Mouse (Mus musculus): ENCODE results near the gene Adsl. TPM values are rescaled to one million over a fixed set of nuclear protein-coding genes. Genes with fewer than 3 reads are reported as not detected.

Gene Adsl
- polyA plus RNA-seq (2017; shearing (Covaris generic)): 182 TPM

GRCm38 (mm10) chr15:80948145-80949135 is at the start of gene Adsl:
Gene Adsl, plus strand, starts transcription at chr15:80948490.

DNA sequence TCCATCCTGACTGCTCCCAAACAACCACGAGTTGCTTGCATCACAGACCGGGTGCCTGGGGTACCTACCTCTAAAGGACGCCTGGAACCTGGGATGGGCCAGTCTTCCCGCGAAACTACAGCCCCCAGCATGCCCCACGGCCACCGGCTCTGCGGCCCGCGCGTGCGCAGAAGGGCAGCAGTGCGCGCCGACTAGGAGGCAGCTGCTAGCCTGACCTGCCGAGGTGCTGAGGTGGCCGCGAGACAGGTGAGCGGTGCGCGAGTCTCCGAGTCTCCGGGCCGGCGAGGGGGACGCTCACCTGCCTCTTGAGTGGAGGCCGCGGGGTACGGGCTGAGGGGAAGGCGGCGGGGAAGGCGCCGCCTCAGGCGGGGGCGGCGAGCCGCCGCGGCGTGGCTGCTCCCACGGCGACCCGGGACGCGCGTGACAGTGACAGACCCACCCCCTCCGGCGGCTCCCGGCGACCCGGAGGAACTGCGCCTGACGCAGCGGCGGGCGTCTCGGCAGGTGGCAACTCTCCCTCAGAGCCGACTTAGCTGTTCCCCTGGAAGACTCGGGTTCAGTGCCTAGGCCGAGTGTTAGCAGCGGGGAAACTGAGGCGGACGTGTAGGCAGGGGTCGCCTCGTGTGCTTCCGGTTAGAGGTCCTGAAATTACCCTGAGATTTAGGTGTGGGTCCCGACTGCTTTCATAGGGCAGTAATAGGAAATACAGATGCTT is 29.5 kb downstream of the Adsl start, which contains the start of gene Sgsm3:
Gene Sgsm3, plus strand, starts transcription at position 146 of the 715 bp plus-strand sequence.

Other genes with a start within 250 kb of the Adsl start
- gene Tnrc6b, start 237.2 kb upstream of the Adsl start, polyA plus RNA-seq (2017; shearing (Covaris generic)): 55.1 TPM
- 5.8 TPM for gene Sgsm3, start 29.3 kb downstream of the Adsl start, polyA plus RNA-seq (2017; shearing (Covaris generic))
- gene Mrtfa, start 242.3 kb downstream of the Adsl start, polyA plus RNA-seq (2017; shearing (Covaris generic)): 123 TPM